Mouse (Mus musculus) erythroblast, embryonic 14.5 days (primary cell): Measurements from ENCODE around the gene Lgr6.

Experiments used
- GATA1 ChIP-seq: IDR thresholded peaks from 2 replicates; pipeline ENCODE4 v1.6.1; 2012; ENCODE audit warnings: low read length, inconsistent platforms, mixed read lengths
- TAL1 ChIP-seq: IDR thresholded peaks from 3 replicates; pipeline ENCODE4 v1.6.1; 2012; ENCODE audit warnings: low read length, inconsistent platforms, mixed read lengths

GRCm38 (mm10) chr1:135132893-135133369, 27.9 kb upstream of the Lgr6 start:
- TF ChIP-seq TAL1: no peak
- no peak for TF ChIP-seq GATA1
